ENCODE assay signal across 14 mouse cellular contexts in genomic region chr12:108710861-108711615, GRCm38 (mm10). TPM values are rescaled to one million over a fixed set of nuclear protein-coding genes. Genes with fewer than 3 reads are reported as not detected.
DNase-seq lines count a peak whose midpoint lies in the region; ATAC-seq and TF ChIP-seq lines count a peak whose summit lies in the region.
"Had no signal": no experiment of that assay in that cellular context is flagged by ENCODE, and none has a peak within 500 bp of the region (broad histone marks: within the 10 kb centered on the region; RNA-seq: fewer than 3 reads in every experiment).

No protein-coding gene starts in this region.

- H3K9ac ChIP-seq in kidney, embryonic 15.5 days = no peak overlapping the region
- no peak overlapping the region for H3K9ac ChIP-seq in stomach, postnatal 0 days (ENCODE audit: low read length)
- no peak overlapping the region for H3K9ac ChIP-seq in hindbrain, embryonic 13.5 days
- H3K9ac ChIP-seq: heart, embryonic 12.5 days had no signal

- WGBS in kidney, embryonic 15.5 days = 72% methylated on average over 9 of the region's 9 CpGs
- WGBS in lung, adult 2 months = 60% methylated on average over 9 of the region's 9 CpGs
- WGBS in stomach, postnatal 0 days = 49% methylated on average over 9 of the region's 9 CpGs
- 84% methylated on average over 9 of the region's 9 CpGs for WGBS in hindbrain, embryonic 13.5 days

- no peak overlapping the region for H3K4me3 ChIP-seq in kidney, embryonic 15.5 days (replicated peaks)
- H3K4me3 ChIP-seq in lung, adult 2 months (replicated peaks; ENCODE audit: extremely low read depth, low read depth, low read length) = no peak overlapping the region
- H3K4me3 ChIP-seq in stomach, postnatal 0 days (ENCODE audit: low read depth, low read length) = no peak overlapping the region
- no peak overlapping the region for H3K4me3 ChIP-seq in hindbrain, embryonic 13.5 days
- H3K4me3 ChIP-seq: heart, embryonic 12.5 days; left cerebral cortex, adult 2 months had no signal

- no peaks in the 10 kb centered on the region for H3K36me3 ChIP-seq in kidney, embryonic 15.5 days
- H3K36me3 ChIP-seq in stomach, postnatal 0 days (ENCODE audit: control insufficient read depth, insufficient read depth, low read length) = no peaks in the 10 kb centered on the region
- no peaks in the 10 kb centered on the region for H3K36me3 ChIP-seq in hindbrain, embryonic 13.5 days
- H3K36me3 ChIP-seq: heart, embryonic 12.5 days had no signal

- ATAC-seq in kidney, embryonic 15.5 days (replicated peaks; ENCODE audit: low FRiP score) = peak; percentile 85
- peak; percentile 83 for ATAC-seq in stomach, postnatal 0 days (ENCODE audit: low FRiP score, low TSS enrichment)
- no peak for ATAC-seq in hindbrain, embryonic 13.5 days (ENCODE audit: low FRiP score)
- ATAC-seq: CD4-positive, CD25-positive, alpha-beta regulatory T cell, adult 4 months had no signal

- peaks cover 16% of the 10 kb centered on the region; the same call in 1 of the 2 replicates for H3K4me1 ChIP-seq in kidney, embryonic 15.5 days
- H3K4me1 ChIP-seq in lung, adult 2 months (ENCODE audit: control insufficient read depth, insufficient read depth, low read length) = 0 out of 2 replicates have a peak, but pooled peaks cover 3% of the 10 kb centered on the region
- H3K4me1 ChIP-seq in stomach, postnatal 0 days (replicated peaks; ENCODE audit: control insufficient read depth, insufficient read depth) = no peaks in the 10 kb centered on the region
- no peaks in the 10 kb centered on the region for H3K4me1 ChIP-seq in hindbrain, embryonic 13.5 days (replicated peaks)
- H3K4me1 ChIP-seq: heart, embryonic 12.5 days had no signal

- DNase-seq in testis, postnatal 10 days (ENCODE audit: low spot score) = peak; percentile 11
- DNase-seq in testis, postnatal 14 days (ENCODE audit: low spot score) = no peak
- peak; percentile 32 for DNase-seq in lung, adult 2 months
- DNase-seq in stomach, postnatal 0 days (ENCODE audit: low spot score) = peak; percentile 71
- no peak for DNase-seq in gastrocnemius, adult 18-20 months (ENCODE audit: low spot score)
- DNase-seq in frontal cortex, postnatal 25 days (ENCODE audit: low spot score in 2 of 2) = no peak
- DNase-seq: cerebellum, adult 9-10 months; right cerebral cortex, postnatal 4 days; thymus, adult 18-20 months had no signal

- TF ChIP-seq CTCF in lung, adult 2 months (IDR thresholded peaks at IDR 0.05; ENCODE audit: insufficient read depth, low read length) = no peak
- TF ChIP-seq CTCF in stomach, postnatal 0 days (IDR thresholded peaks at IDR 0.05; ENCODE audit: low read depth) = no peak

- H3K27ac ChIP-seq in kidney, embryonic 15.5 days = peak overlapping the region; percentile 66
- H3K27ac ChIP-seq in stomach, postnatal 0 days (replicated peaks) = peak overlapping the region; percentile 83
- H3K27ac ChIP-seq in hindbrain, embryonic 13.5 days = no peak overlapping the region
- H3K27ac ChIP-seq: left cerebral cortex, adult 2 months had no signal

- no peak for TF ChIP-seq EP300 in stomach, postnatal 0 days (optimal IDR thresholded peaks at IDR 0.05)

- no peak for TF ChIP-seq POLR2A in lung, adult 2 months (IDR thresholded peaks at IDR 0.05; ENCODE audit: borderline replicate concordance, extremely low read depth, low read depth, low read length)

- H3K9me3 ChIP-seq in kidney, embryonic 15.5 days (replicated peaks) = no peaks in the 10 kb centered on the region
- no peaks in the 10 kb centered on the region for H3K9me3 ChIP-seq in stomach, postnatal 0 days (ENCODE audit: control insufficient read depth, low read length)
- no peaks in the 10 kb centered on the region for H3K9me3 ChIP-seq in hindbrain, embryonic 13.5 days
- H3K9me3 ChIP-seq: heart, embryonic 12.5 days had no signal

- no peaks in the 10 kb centered on the region for H3K27me3 ChIP-seq in kidney, embryonic 15.5 days
- no peaks in the 10 kb centered on the region for H3K27me3 ChIP-seq in stomach, postnatal 0 days (ENCODE audit: control insufficient read depth, insufficient read depth, low read length)
- H3K27me3 ChIP-seq in hindbrain, embryonic 13.5 days = no peaks in the 10 kb centered on the region
- H3K27me3 ChIP-seq: heart, embryonic 12.5 days had no signal

- 0 out of 2 replicates have a peak overlapping the region, but pooled peaks have one; percentile 20 for H3K4me2 ChIP-seq in kidney, embryonic 15.5 days
- H3K4me2 ChIP-seq in stomach, postnatal 0 days (replicated peaks; ENCODE audit: low read depth) = peak overlapping the region; percentile 9; the same call in 1 of the 2 replicates
- no peak overlapping the region for H3K4me2 ChIP-seq in hindbrain, embryonic 13.5 days
- H3K4me2 ChIP-seq: heart, embryonic 12.5 days had no signal

RNA-seq across cellular contexts. Expression of gene Degs2, which starts 8.9 kb away (rescaled TPM):
- 7.0 and 8.8 TPM in 2 replicates for polyA plus RNA-seq in kidney, embryonic 15.5 days (2015; fragmentation: Nextera tagmentation; extraction: Ambion mirVana)
- 2.0 and 5.3 TPM in 2 replicates for polyA plus RNA-seq in lung, adult 2 months (2012; rRNA removed)
- polyA plus RNA-seq in stomach, postnatal 0 days (2015; fragmentation: Nextera tagmentation; extraction: Ambion mirVana) = 172 and 174 TPM in 2 replicates
- total RNA-seq in gastrocnemius, adult 18-20 months (2021) = under 1 TPM in 1 of 2 experiments, not detected in 1; 0.28 TPM
- 2.2 and 3.6 TPM in 2 replicates for polyA plus RNA-seq in hindbrain, embryonic 13.5 days (2015; fragmentation: Nextera tagmentation; extraction: Ambion mirVana)

Comparison
In these comparisons a context has a peak if more than half of its experiments do, and no peak if none do; other contexts are left out.
1. DNase-seq: peak in testis, postnatal 10 days (single experiment), lung, adult 2 months (single experiment) and stomach, postnatal 0 days (single experiment); none in testis, postnatal 14 days (single experiment), gastrocnemius, adult 18-20 months (single experiment) and frontal cortex, postnatal 25 days (0 of 2).
2. RNA of gene Degs2, which starts 8.9 kb away (polyA plus RNA-seq): 172 to 174 TPM in stomach, postnatal 0 days; 7.0 to 8.8 TPM in kidney, embryonic 15.5 days, 2.0 to 5.3 TPM in lung, adult 2 months and 2.2 to 3.6 TPM in hindbrain, embryonic 13.5 days; every median in the first group is over 10 times any median in the second.